Mouse (Mus musculus) neural tube, embryonic 11.5 days (tissue): ENCODE data around the gene Arl6ip5. TPM values are rescaled to one million over a fixed set of nuclear protein-coding genes. Genes with fewer than 3 reads are reported as not detected.
"Not testable (repeated sequence)": the region's sequence is repeated elsewhere in the genome, so short reads cannot be mapped to it uniquely, and the experiment has no call there.

Experiments used
- ATAC-seq: fragments of 200-750 bp; cut with Nextera tagmentation; 2 replicates; pipeline ENCODE4 v1.8.0; 2017; ENCODE audit warnings: moderate number of reproducible peaks, mild to moderate bottlenecking, moderate TSS enrichment, moderate library complexity; ENCODE audit not compliant: insufficient read depth, low FRiP score, low TSS enrichment
- DNase-seq: peaks from one replicate; pipeline ENCODE4 v3.0.0-alpha.2; 2015; ENCODE audit warnings: low spot score
- H3K27ac ChIP-seq: fragments of 300-500 bp; sonication (generic); 2 replicates; pipeline ENCODE4 v1.5.1; 2014; ENCODE audit warnings: low read depth, mild to moderate bottlenecking, low read length
- H3K27me3 ChIP-seq: fragments of 300-500 bp; sonication (generic); 2 replicates; pipeline ENCODE4 v1.6.1; 2014; ENCODE audit warnings: mild to moderate bottlenecking, low read length, mixed read lengths; ENCODE audit not compliant: control insufficient read depth, insufficient read depth
- H3K36me3 ChIP-seq: fragments of 300-500 bp; sonication (generic); 2 replicates; pipeline ENCODE4 v1.6.1; 2014; ENCODE audit warnings: mild to moderate bottlenecking, low read length, moderate library complexity, mixed read lengths; ENCODE audit not compliant: control insufficient read depth, insufficient read depth
- H3K4me1 ChIP-seq: fragments of 300-500 bp; sonication (generic); 2 replicates; pipeline ENCODE4 v1.6.1; 2014; ENCODE audit warnings: low read length, mixed read lengths; ENCODE audit not compliant: control insufficient read depth, insufficient read depth
- H3K4me2 ChIP-seq: fragments of 300-500 bp; sonication (generic); 2 replicates; pipeline ENCODE4 v1.6.1; 2014; ENCODE audit warnings: low read depth, mild to moderate bottlenecking, moderate library complexity
- H3K4me3 ChIP-seq: fragments of 300-500 bp; sonication (generic); 2 replicates; pipeline ENCODE4 v1.5.1; 2014; ENCODE audit warnings: low read depth, low read length
- H3K9ac ChIP-seq: fragments of 300-500 bp; sonication (generic); 2 replicates; pipeline ENCODE4 v1.6.1; 2014; ENCODE audit warnings: mild to moderate bottlenecking, low read length
- H3K9me3 ChIP-seq: fragments of 300-500 bp; sonication (generic); 2 replicates; pipeline ENCODE4 v1.6.1; 2016; ENCODE audit warnings: low read length; ENCODE audit not compliant: control insufficient read depth
- WGBS: fragments of 180-500 bp; shearing (Covaris S2); extraction: QIAGEN DNeasy Blood & Tissue Kit; methylation state at CpG from one replicate; pipeline ENCODE4 v1.1.7; 2014; 5-methylcytosine and 5-hydroxymethylcytosine counted together
- polyA plus RNA-seq: library from polyadenylated mRNA; unstranded; fragments of >200 nt; fragmentation: Nextera tagmentation; extraction: Ambion mirVana; gene quantifications from 2 replicates; pipeline ENCODE4 v1.2.1, GENCODE M21; 2014

Gene Arl6ip5
- polyA plus RNA-seq, 1 experiment from 2014 or later = 54.0 TPM

GRCm38 (mm10) chr6:97258489-97258888 is 48.0 kb downstream of the Arl6ip5 start:
- Histone ChIP-seq H3K9me3 (no peaks in the 10 kb centered on the region), H3K36me3 (no peaks in the 10 kb centered on the region), H3K4me2 (no peak overlapping the region), H3K9ac (no peak overlapping the region), H3K27me3 (no peaks in the 10 kb centered on the region), H3K4me3 (no peak overlapping the region), H3K4me1 (no peaks in the 10 kb centered on the region), H3K27ac (no peak overlapping the region)
- DNase-seq = no peak
- WGBS = 92% methylated on average over 1 of the region's 1 CpGs
- no peak for ATAC-seq

DNA sequence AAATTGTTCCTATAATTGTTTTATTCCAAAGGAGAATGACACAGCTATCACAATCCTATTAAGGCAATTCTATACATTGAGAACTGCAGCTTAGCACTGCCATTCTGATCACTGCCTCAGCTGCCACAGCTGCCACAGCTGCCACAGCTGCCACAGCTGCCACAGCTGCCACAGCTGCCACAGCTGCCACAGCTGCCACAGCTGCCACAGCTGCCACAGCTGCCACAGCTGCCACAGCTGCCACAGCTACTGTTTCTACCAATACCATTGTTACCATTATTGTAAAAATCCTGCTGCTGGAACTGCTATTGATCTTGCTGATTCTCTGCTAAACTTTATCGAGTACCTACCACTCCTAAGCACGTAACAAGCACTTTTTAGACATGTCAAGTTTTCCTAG is 49.4 kb downstream of the Arl6ip5 start:
- H3K4me1 ChIP-seq, H3K27me3 ChIP-seq, H3K4me2 ChIP-seq, DNase-seq, H3K9ac ChIP-seq, H3K27ac ChIP-seq, H3K9me3 ChIP-seq, H3K4me3 ChIP-seq, ATAC-seq, H3K36me3 ChIP-seq: not testable (repeated sequence)
- 85% methylated on average over 2 of the region's 2 CpGs for WGBS

GRCm38 (mm10) chr6:97262229-97262628 is 51.7 kb downstream of the Arl6ip5 start:
- no peaks in the 10 kb centered on the region for H3K27me3 ChIP-seq

GRCm38 (mm10) chr6:97263750-97264149 is 53.3 kb downstream of the Arl6ip5 start:
- H3K9ac ChIP-seq, DNase-seq, H3K36me3 ChIP-seq, H3K4me1 ChIP-seq, H3K27ac ChIP-seq, ATAC-seq, H3K9me3 ChIP-seq, H3K4me3 ChIP-seq, H3K27me3 ChIP-seq, H3K4me2 ChIP-seq: not testable (repeated sequence)

More at GRCm38 (mm10) chr6:97262229-97262628, 51.7 kb downstream of the Arl6ip5 start:
- Histone ChIP-seq H3K27ac (no peak overlapping the region), H3K4me3 (no peak overlapping the region), H3K9me3 (no peaks in the 10 kb centered on the region), H3K9ac (no peak overlapping the region), H3K36me3 (no peaks in the 10 kb centered on the region), H3K4me1 (no peaks in the 10 kb centered on the region), H3K4me2 (no peak overlapping the region)
- no peak for DNase-seq
- no peak for ATAC-seq
- WGBS = 69% methylated on average over 4 of the region's 4 CpGs

- DNase-seq (no peak), ATAC-seq (no peak)
- no peaks in the 10 kb centered on the region for H3K36me3 ChIP-seq
- no peak overlapping the region for H3K27ac ChIP-seq
- 91% methylated on average over 8 of the region's 8 CpGs for WGBS
- no peaks in the 10 kb centered on the region for H3K27me3 ChIP-seq
- H3K4me2 ChIP-seq = no peak overlapping the region
- H3K9ac ChIP-seq = no peak overlapping the region
- no peaks in the 10 kb centered on the region for H3K4me1 ChIP-seq
- no peaks in the 10 kb centered on the region for H3K9me3 ChIP-seq
- no peak overlapping the region for H3K4me3 ChIP-seq
Observed at GRCm38 (mm10) chr6:97265240-97265639, 54.8 kb downstream of the Arl6ip5 start.

GRCm38 (mm10) chr6:97265705-97266104 is 55.2 kb downstream of the Arl6ip5 start:
- DNase-seq (no peak), ATAC-seq (no peak)
- Histone ChIP-seq H3K27ac (no peak overlapping the region), H3K9ac (no peak overlapping the region), H3K27me3 (no peaks in the 10 kb centered on the region), H3K4me3 (no peak overlapping the region), H3K4me2 (no peak overlapping the region), H3K36me3 (no peaks in the 10 kb centered on the region), H3K9me3 (no peaks in the 10 kb centered on the region), H3K4me1 (no peaks in the 10 kb centered on the region)
- 83% methylated on average over 3 of the region's 3 CpGs for WGBS

GRCm38 (mm10) chr6:97266661-97267060 is 56.2 kb downstream of the Arl6ip5 start:
- H3K27ac ChIP-seq = no peak overlapping the region
- H3K4me1 ChIP-seq = no peaks in the 10 kb centered on the region
- no peak overlapping the region for H3K9ac ChIP-seq
- H3K4me2 ChIP-seq = no peak overlapping the region
- ATAC-seq (no peak), DNase-seq (no peak)
- no peaks in the 10 kb centered on the region for H3K27me3 ChIP-seq
- 78% methylated on average over 4 of the region's 4 CpGs for WGBS
- no peaks in the 10 kb centered on the region for H3K9me3 ChIP-seq
- H3K4me3 ChIP-seq = no peak overlapping the region
- no peaks in the 10 kb centered on the region for H3K36me3 ChIP-seq

DNA sequence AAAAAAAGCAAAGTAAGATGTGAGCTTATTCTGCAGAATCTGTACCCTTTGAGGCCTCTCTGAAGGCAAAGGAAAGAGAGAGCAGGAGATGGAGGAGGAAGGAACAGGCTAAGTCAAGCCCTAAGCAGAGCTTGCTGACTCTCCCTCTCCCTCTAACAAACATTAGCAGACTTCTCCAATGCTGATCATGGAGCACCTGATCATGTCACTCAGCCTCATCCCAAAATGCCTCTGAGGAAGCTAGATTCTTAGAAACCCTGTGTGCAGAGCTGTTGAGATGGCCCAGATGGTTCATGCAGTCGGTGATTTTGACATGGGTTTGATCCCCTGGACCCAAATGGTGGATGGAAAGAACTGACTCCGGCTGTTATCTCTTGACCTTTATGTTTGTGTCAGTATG is 56.6 kb downstream of the Arl6ip5 start:
- no peaks in the 10 kb centered on the region for H3K27me3 ChIP-seq
- no peaks in the 10 kb centered on the region for H3K36me3 ChIP-seq
- no peak overlapping the region for H3K4me3 ChIP-seq
- DNase-seq (no peak), ATAC-seq (no peak)
- no peak overlapping the region for H3K4me2 ChIP-seq
- H3K27ac ChIP-seq = no peak overlapping the region
- no peaks in the 10 kb centered on the region for H3K9me3 ChIP-seq
- 86% methylated on average over 2 of the region's 2 CpGs for WGBS
- H3K4me1 ChIP-seq = no peaks in the 10 kb centered on the region
- H3K9ac ChIP-seq = no peak overlapping the region

DNA sequence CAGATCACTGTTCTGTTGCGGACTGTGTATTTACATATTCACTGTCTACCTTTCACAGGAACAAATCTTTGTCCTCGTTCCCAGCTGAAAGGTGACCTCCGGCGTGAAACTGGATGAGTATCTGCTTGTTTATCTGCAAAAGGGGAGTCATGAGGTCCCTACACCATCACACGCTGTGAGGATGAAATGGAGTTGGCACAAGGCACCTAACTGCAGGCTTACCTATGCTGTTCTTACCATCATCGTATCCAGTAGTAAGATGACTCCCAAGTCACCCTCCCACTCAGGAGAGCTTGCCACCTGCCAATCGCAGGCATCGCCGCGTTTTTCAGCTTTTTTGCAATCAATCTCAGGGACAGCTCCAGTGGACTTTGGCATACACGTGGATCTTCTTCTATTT is 59.1 kb downstream of the Arl6ip5 start:
- DNase-seq (no peak), ATAC-seq (no peak)
- H3K9me3 ChIP-seq = no peaks in the 10 kb centered on the region
- WGBS = 80% methylated on average over 11 of the region's 11 CpGs
- H3K27ac ChIP-seq = no peak overlapping the region
- H3K27me3 ChIP-seq = no peaks in the 10 kb centered on the region
- H3K4me3 ChIP-seq = no peak overlapping the region
- no peaks in the 10 kb centered on the region for H3K36me3 ChIP-seq
- no peak overlapping the region for H3K9ac ChIP-seq
- no peak overlapping the region for H3K4me2 ChIP-seq
- H3K4me1 ChIP-seq = no peaks in the 10 kb centered on the region
